In genomic region chr13:91274615-91275014, GRCm38 (mm10) we compare ENCODE assay signal across 11 mouse cellular contexts. TPM values are rescaled to one million over a fixed set of nuclear protein-coding genes. Genes with fewer than 3 reads are reported as not detected.
DNase-seq lines count a peak whose midpoint lies in the region; ATAC-seq lines count a peak whose summit lies in the region.
"Had no signal": no experiment of that assay in that cellular context is flagged by ENCODE, and none has a peak within 500 bp of the region (broad histone marks: within the 10 kb centered on the region; RNA-seq: fewer than 3 reads in every experiment).

No protein-coding gene starts in this region.

- H3K9me3 ChIP-seq in heart, embryonic 12.5 days (replicated peaks), result no peaks in the 10 kb centered on the region
- H3K9me3 ChIP-seq in lung, embryonic 16.5 days (ENCODE audit: control insufficient read depth, low read length), result no peaks in the 10 kb centered on the region
- H3K9me3 ChIP-seq: heart, embryonic 13.5 days; limb, embryonic 15.5 days; stomach, embryonic 15.5 days had no signal

- WGBS in heart, embryonic 12.5 days, result 62% methylated on average over 6 of the region's 6 CpGs
- WGBS in lung, embryonic 16.5 days, result 27% methylated on average over 6 of the region's 6 CpGs

- H3K27me3 ChIP-seq in heart, embryonic 12.5 days (replicated peaks), result no peaks in the 10 kb centered on the region
- H3K27me3 ChIP-seq in lung, embryonic 16.5 days (ENCODE audit: control insufficient read depth, insufficient read depth, low read depth, low read length), result no peaks in the 10 kb centered on the region
- H3K27me3 ChIP-seq: heart, embryonic 13.5 days; limb, embryonic 15.5 days; stomach, embryonic 15.5 days had no signal

- no peak for ATAC-seq in heart, embryonic 12.5 days (ENCODE audit: insufficient number of reproducible peaks, low FRiP score)
- peak; percentile 98 for ATAC-seq in lung, embryonic 16.5 days (ENCODE audit: low read depth)

- DNase-seq in heart, adult 18-20 months, result peak; percentile 8 to 34
- peak; percentile 46 for DNase-seq in adipocyte (ENCODE audit: low spot score)
- DNase-seq in heart, postnatal 14 days, result peak; percentile 21 to 38
- no peak for DNase-seq in thymus, postnatal 25 days
- no peak for DNase-seq in adrenal gland, adult 8-10 months
- DNase-seq in adrenal gland, postnatal 14 days, result no peak

- no peak overlapping the region for H3K4me2 ChIP-seq in heart, embryonic 12.5 days
- no peak overlapping the region for H3K4me2 ChIP-seq in lung, embryonic 16.5 days (ENCODE audit: low read depth, low read length)
- H3K4me2 ChIP-seq: heart, embryonic 13.5 days; limb, embryonic 15.5 days; stomach, embryonic 15.5 days had no signal

- no peaks in the 10 kb centered on the region for H3K4me1 ChIP-seq in heart, embryonic 12.5 days (replicated peaks)
- peaks cover 2% of the 10 kb centered on the region; the same call in 1 of the 2 replicates for H3K4me1 ChIP-seq in lung, embryonic 16.5 days (replicated peaks; ENCODE audit: control insufficient read depth, insufficient read depth, low read length)
- H3K4me1 ChIP-seq: heart, embryonic 13.5 days; stomach, embryonic 15.5 days had no signal

- no peak overlapping the region for H3K9ac ChIP-seq in heart, embryonic 12.5 days
- no peak overlapping the region for H3K9ac ChIP-seq in lung, embryonic 16.5 days (ENCODE audit: low read length)
- H3K9ac ChIP-seq: heart, embryonic 13.5 days; limb, embryonic 15.5 days; stomach, embryonic 15.5 days had no signal

- intact Hi-C loops in heart, postnatal 14 days (cut with DNase I), result no loop called here

- no peak overlapping the region for H3K4me3 ChIP-seq in heart, embryonic 12.5 days
- H3K4me3 ChIP-seq in lung, embryonic 16.5 days (ENCODE audit: low read length), result no peak overlapping the region
- H3K4me3 ChIP-seq: heart, embryonic 13.5 days; limb, embryonic 15.5 days; stomach, embryonic 15.5 days had no signal

- H3K27ac ChIP-seq in heart, embryonic 12.5 days (ENCODE audit: poor library complexity, severe bottlenecking), result no peak overlapping the region
- H3K27ac ChIP-seq in lung, embryonic 16.5 days (ENCODE audit: low read length), result peak overlapping the region; percentile 77; the same call in 1 of the 2 replicates
- H3K27ac ChIP-seq: heart, embryonic 13.5 days; limb, embryonic 15.5 days; stomach, embryonic 15.5 days had no signal

- no peaks in the 10 kb centered on the region for H3K36me3 ChIP-seq in heart, embryonic 12.5 days
- H3K36me3 ChIP-seq in lung, embryonic 16.5 days (ENCODE audit: control insufficient read depth, insufficient read depth, low read length), result no peaks in the 10 kb centered on the region
- H3K36me3 ChIP-seq: heart, embryonic 13.5 days; limb, embryonic 15.5 days; stomach, embryonic 15.5 days had no signal

RNA-seq across cellular contexts. Expression of gene Atg10, which starts 50.8 kb away (rescaled TPM):
- total RNA-seq in heart, adult 18-20 months (2021), result 10 to 100 TPM; 30.1 to 33.4 TPM
- 24.4 and 25.5 TPM in 2 replicates for polyA plus RNA-seq in heart, embryonic 12.5 days (2016; fragmentation: Nextera tagmentation; extraction: Ambion mirVana)
- total RNA-seq in heart, postnatal 14 days (2021), result 10 to 100 TPM; 23.4 to 26.2 TPM
- 14.7 and 16.0 TPM in 2 replicates for polyA plus RNA-seq in lung, embryonic 16.5 days (2015; fragmentation: Nextera tagmentation; extraction: Ambion mirVana)
- total RNA-seq in adrenal gland, adult 8-10 months (2022), result 10 to 100 TPM; 13.3 to 23.6 (median 21.1) TPM
- total RNA-seq in adrenal gland, postnatal 14 days (2021), result 13.7 and 18.2 TPM in 2 replicates

Comparison
In these comparisons a context has a peak if more than half of its experiments do, and no peak if none do; other contexts are left out.
1. DNase-seq: peak in heart, adult 18-20 months (2 of 2), adipocyte (single experiment) and heart, postnatal 14 days (2 of 2); none in thymus, postnatal 25 days (single experiment), adrenal gland, adult 8-10 months (single experiment) and adrenal gland, postnatal 14 days (single experiment).